Mouse (Mus musculus): Measurements from ENCODE around the gene Fam213b.

Gene Fam213b

DNA sequence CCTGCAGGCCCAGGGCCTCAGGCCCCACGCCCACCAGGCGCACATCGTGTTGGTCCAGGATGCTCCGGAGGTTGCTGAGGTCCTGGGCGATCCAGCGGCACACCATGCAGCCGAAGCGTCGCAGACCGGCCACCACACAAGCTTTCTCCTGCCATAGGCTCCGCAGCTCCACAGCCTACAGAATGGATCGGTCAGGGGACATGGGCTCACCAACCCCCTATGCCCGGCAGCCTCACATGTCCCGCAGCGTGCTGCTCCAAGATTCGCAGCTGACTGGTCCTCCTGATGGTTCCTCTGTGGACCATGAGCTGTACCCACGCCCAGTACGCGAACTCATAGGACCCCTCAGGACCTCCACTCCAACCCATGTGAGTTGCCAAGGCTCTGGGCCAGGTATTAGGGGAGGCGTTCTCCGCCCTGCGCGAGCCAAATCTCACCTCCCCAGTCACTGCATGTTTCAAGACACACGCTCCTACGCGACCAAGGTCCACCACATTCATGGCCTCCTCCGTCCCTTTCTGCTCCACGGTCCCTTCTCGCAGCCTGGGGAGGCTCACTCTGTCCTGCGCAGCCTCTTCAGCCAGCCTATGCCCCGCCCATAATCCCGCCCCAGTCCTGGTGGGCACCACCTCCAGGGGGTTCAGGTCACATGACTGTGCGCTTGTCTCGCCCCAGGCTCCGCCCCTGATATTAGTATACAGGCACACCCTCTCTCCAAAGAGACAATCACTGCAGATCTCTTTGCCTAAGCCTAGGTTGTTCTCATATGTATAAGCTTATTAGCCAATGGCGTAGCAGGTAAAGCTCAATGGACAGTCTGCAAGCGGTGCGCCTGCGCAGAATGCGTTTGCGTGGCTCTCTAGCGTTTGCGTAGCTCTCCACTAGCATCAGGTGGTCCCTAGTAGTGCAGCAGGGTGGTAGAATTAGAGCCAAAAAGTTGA lies at the start of gene Fam213b:
Gene Fam213b (minus strand): TSS at position 630 of the 941 bp plus-strand sequence.
- DNase-seq (ENCODE audit: low spot score): peak; percentile 80

DNA sequence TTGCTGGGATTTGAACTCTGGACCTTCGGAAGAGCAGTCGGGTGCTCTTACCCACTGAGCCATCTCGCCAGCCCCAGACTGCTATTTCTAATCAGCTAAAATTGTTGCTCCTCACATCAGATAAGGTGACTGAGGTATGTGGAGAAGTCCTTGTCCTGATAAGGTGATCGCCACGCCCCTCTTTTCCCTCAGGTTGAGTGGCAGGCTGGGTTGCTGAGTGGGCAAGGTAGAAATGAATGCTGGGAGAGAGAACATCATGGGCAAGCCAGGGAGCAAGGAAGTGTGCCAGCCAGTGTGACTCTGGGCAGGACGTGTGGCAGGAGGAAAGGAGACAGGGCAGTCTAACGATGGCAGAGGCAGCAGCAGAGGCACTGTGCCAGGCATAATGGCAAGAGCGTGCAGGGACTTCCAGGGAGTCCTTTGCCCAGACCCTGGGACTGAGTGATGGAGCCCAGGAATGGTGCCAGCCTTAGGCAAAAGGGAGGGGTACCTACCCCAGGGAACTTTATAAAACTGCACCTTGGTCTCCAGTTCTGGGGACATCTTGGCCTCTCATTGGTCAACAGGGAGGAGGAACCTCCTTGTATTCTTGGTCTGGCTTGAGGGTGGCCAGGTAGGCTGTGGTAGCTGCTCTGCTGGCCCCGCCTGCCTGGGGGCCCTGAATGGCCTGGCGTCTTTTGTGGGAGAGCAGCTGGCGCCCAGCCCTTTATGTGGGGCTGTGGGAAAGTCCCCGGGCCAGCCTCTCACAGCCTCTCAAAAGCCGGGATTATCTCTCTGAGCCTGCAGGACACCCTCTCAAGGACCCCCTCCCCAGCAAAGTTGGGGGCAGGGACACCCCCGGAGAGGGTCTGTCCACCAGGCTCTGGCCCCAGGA lies 49.4 kb upstream of the Fam213b start:
- DNase-seq (ENCODE audit: low spot score): no peak

- DNase-seq (ENCODE audit: low spot score): peak; percentile 72
These were observed 47.4 kb upstream of the Fam213b start for GRCm38 (mm10) chr4:154946319-154946718.

DNA sequence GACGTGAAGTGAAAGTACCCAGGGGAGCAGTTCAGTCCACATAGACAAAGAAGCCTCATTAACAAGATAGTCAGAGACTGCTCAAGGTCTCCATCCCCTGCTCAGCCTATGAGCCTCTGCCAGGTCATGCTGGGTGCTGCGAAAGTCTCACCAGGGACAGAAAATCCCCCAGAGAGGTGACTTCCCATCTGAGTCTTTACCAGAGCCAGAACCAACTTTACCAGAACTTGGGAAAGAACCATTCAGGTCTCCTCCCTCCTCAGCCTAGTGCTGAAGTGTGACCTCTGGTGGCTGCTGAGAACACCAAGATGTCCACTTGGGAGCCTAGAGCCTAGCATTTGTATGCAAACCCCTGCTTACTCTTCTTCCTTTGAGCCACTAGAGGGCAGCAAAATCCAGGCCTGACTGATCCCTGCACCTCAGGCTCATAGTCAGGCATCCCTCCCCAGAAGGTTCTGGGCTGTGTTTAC lies 45.2 kb upstream of the Fam213b start:
- DNase-seq (ENCODE audit: low spot score): peak; percentile 65

GRCm38 (mm10) chr4:154943323-154944039 lies 44.5 kb upstream of the Fam213b start:
- DNase-seq (ENCODE audit: low spot score): no peak

DNA sequence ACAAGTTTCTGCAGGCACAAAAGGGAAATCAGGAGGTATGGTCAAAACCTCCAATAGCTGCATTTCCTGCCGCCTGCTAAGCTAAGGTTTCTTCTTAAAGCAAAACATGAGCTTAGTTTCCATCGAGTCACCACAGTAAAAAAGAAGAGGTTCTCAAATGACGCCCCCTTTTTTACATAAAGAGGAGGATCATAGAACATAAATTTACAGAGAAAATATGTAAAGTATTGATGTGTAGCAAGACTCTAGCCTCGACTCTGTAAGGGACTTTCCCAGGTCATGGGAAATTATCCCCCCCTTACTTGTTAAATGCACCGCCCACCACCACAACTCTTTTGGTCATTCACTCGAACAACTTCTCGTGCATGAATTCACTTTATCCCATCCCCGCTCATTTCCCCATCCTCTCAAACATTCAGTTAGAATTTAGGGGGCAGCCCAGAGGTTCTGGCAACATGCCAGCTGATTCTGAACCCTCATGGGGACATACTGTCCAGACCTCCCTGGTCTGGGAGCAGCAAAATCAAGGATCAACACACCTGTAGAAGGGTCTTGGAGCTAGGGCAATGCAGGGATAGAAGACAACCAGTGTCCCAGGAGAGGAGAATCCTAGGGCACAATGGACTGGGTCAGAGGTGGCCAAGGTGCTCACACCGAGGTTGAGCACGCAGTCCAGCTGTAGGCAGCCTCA lies 43.8 kb upstream of the Fam213b start:
- no peak for DNase-seq (ENCODE audit: low spot score)

DNA sequence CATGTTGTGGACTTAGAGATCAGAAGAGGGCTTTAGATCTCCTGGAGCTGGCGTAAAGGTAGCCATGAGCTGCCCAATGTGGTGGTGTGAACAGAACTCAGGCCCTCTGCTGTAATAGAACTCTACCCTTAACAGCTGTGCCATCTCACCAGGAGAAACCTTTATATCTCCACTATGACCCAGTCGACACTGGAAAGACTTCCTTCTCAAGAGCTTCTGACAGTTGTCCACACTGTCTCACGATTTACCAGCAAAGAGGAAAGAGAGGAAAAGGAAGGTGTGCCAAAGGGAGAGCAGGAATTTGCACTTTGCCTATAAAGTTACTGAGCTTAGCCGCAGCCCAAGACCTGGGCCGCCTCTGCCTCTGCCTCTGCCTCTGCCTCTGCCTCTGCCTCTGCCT lies 42.9 kb upstream of the Fam213b start:
- no peak for DNase-seq (ENCODE audit: low spot score)

- DNase-seq (ENCODE audit: low spot score): no peak
These were observed 41.2 kb upstream of the Fam213b start for GRCm38 (mm10) chr4:154940156-154940555.

GRCm38 (mm10) chr4:154937746-154938145 lies 38.8 kb upstream of the Fam213b start:
- DNase-seq (ENCODE audit: low spot score): no peak

GRCm38 (mm10) chr4:154936542-154937255 lies 37.8 kb upstream of the Fam213b start:
- DNase-seq (ENCODE audit: low spot score): no peak

GRCm38 (mm10) chr4:154935788-154936187 lies 36.9 kb upstream of the Fam213b start:
- DNase-seq (ENCODE audit: low spot score): no peak

DNA sequence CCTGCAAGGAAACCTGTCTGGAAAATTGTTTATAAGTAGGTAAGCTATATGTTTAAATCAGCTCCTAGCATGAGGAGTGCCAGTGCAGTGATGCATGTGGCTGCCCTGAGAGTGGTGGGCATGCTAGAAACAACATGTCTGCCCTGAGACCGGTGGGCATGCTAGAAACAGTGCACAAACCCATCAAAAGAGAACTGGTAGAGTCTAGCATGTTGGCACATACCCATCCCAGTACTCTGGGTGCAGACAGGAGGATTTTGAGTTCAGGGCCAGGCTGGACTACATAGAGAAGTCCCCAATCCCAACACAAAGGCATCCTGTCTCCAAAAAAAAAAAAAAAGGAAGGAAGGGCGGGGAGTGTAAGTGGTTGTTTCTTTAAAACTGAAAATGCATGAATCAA lies 35.9 kb upstream of the Fam213b start:
- DNase-seq (ENCODE audit: low spot score): no peak

- DNase-seq (ENCODE audit: low spot score): no peak
These were observed 34.5 kb upstream of the Fam213b start for GRCm38 (mm10) chr4:154933306-154933907.

- no peak for DNase-seq (ENCODE audit: low spot score)
These were observed 30.2 kb upstream of the Fam213b start for GRCm38 (mm10) chr4:154929088-154929660.

- DNase-seq (ENCODE audit: low spot score): no peak
These were observed 29.6 kb upstream of the Fam213b start, which contains the start of gene Tnfrsf14 for GRCm38 (mm10) chr4:154928395-154929087. TSS of gene Tnfrsf14 (minus strand) at chr4:154928563.

- DNase-seq (ENCODE audit: low spot score): no peak
These were observed 29.0 kb upstream of the Fam213b start for GRCm38 (mm10) chr4:154927899-154928337.

DNA sequence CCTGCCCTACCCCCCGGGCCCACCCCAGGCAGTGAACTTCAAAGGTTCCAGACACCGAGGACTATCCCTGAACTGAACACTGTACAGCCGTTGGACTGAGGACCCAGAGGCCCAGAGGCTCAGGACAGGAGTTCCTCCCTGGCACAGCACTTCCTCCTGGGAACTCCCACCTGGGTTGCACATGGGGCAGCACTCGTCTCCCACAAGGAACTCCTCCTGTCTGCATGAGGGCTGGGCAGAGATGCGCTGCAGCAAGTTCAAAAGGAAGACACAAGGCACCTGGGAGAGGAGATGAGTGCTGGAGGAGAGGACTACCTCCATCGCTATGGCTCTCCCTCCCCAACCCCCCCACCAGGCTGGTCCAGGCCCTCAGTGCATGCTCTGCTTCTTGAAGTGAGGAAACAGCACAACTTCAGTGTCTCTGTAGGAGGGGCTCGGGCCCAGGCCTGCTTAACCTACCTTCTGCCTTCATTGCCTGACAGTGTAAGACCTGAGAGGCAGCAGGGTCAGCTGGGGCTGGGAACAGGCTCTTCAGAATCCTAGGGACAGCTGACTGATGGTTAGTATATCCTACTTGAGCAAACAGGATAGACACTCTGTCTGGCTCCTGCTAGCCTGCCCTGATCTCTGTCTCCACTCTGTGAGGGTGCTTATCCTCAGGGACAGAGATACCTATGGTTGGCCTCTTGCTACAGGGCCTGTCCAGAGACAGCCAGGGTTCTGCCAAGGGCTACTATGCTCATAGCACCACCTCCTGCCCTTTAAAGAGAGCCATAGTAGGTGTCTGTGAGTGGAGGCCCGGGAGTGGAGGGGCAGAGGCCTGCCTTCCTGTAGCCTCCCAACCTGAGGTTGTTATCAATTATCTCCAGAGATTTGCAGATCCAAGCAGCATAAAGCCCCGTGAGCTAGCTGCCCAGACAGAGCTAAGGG lies 28.3 kb upstream of the Fam213b start:
- no peak for DNase-seq (ENCODE audit: low spot score)

DNA sequence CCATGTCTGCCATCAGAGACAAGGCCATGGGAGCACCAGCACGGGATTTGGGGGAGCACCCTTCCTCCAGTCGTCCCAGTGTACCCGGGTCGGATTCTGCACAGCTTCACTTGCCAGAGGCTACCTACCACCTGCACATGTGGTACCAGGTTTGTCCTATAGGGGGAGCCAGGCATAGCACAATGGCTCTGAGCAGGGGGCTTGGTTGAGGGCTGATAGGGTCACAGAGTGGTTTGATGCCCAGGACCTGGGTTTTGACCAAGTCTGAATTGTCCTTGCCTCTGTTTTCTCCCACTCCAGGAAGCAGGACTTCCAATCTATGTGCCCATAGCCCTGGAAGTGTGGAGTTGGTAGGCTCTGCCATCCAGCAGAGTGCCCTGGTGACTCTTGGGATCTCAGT lies 26.5 kb upstream of the Fam213b start:
- DNase-seq (ENCODE audit: low spot score): no peak

All from ovary, postnatal 36 days (tissue).